Mouse (Mus musculus): ENCODE data around the gene Opcml. TPM values are rescaled to one million over a fixed set of nuclear protein-coding genes. Genes with fewer than 3 reads are reported as not detected.

Gene Opcml
- total RNA-seq, 2 experiments from 2014 or later = 0.89 to 2.6 TPM

- DNase-seq (ENCODE audit: low spot score in 2 of 2) = no peak
Observed at GRCm38 (mm10) chr9:28870478-28870877, 1079.9 kb downstream of the Opcml start.

DNA sequence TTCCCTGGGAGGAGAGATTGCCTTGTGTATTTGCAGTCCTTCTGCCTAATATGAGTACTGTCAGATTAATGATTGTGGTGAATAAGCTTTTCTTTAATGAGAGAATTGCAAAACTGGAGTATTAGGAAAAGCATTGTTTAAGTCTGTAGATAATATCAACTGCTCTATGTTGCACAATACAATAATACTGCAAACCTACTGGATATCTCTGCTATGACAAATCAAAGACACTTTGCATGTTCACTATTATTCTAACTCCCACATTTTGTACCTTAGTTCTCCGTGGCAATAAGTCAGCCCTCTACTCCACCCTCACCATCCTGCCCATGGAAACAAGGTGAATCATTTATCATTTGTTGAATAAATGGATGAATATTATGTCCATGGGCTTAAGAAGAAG lies 1092.0 kb downstream of the Opcml start:
- DNase-seq (ENCODE audit: low spot score in 2 of 2) = no peak

DNA sequence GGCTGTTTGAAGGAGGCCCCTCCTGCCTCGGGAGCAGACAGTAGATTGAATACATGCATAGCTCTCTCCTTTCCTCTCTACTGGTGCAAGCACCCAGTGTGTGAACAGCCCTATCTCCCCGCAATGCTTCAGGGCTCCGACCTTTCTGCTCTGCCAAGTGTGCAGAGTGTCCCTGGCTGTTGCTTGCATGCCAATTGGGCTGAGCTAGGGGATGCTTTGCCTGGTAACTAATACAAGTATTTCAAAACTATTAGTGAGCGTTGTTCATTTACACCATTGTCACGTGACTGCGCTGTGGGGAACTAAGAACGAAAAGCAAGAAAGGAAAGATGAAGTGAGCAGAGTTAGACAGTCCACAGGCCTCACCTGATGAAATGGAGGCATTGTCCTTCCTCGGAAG lies 1101.0 kb downstream of the Opcml start:
- DNase-seq (ENCODE audit: low spot score in 2 of 2) = no peak

DNA sequence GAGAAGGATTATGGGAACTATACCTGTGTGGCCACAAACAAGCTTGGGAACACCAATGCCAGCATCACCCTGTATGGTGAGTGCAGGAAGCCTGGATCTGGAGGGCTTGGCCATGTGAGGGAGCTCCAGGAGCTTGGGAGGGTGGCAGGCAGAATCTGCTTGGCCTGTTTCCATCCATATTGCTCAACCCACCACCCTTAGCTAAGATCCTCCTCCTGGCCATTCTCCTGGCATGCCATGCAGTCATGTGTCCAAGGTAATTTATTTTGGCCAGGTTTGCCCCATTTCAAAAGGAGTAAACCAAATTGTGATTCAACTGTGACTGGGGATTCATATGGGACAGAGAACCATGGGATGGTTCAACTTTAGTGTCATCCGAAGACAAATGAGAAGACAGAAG lies 1112.7 kb downstream of the Opcml start:
- no peak for DNase-seq (ENCODE audit: low spot score in 2 of 2)

GRCm38 (mm10) chr9:28909738-28910137 lies 1119.2 kb downstream of the Opcml start:
- DNase-seq (ENCODE audit: low spot score in 2 of 2) = no peak

DNA sequence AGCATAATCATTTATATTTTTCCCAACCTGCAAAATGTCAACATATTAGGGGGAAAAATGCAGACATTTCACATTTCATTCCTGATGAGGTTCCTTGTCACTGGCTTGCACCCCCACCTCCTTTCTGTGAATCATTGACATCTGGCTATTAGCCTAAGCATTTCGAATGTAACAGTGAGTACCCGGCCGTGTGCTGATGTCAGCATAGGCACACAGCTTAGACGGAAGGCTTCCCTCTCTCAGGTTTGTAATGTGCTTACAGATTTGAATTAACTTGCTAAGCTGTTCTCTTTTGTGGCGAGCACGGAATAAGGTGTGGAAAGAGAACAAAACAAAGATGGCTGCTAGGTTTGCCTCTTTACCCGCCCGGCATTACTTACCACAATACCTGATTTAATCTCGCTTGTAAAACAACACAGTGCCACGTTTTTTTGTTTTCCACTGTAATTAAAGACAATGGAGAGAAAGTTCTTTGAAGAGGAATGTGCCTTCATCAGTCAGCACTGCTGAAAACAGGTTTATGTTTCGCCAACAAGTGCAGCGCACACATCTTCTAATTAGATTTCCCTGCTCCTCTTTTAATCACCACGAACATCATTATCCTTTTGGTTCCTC lies 1121.1 kb downstream of the Opcml start:
- no peak for DNase-seq (ENCODE audit: low spot score in 2 of 2)

DNA sequence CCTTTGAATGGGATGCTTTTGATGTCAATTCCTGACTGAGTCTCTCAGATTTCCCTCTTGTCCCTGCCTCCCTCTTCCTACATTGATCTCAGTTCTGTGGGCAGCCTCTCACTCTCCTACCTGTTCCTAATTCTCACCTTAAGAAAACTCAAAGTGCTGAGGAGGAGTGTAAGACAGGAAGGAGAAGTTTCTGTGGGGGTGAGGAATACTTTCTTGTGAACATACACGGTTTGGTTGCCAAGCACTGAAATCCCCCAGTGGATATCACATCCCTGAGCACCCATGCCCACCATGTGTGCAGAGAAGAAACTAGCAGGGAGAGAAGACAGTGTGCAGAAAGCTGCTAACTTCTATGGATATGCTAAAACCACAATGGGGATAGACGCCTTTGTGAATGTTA lies 1141.5 kb downstream of the Opcml start:
- no peak for DNase-seq (ENCODE audit: low spot score in 2 of 2)

- DNase-seq (ENCODE audit: low spot score in 2 of 2) = no peak
Observed at GRCm38 (mm10) chr9:28937163-28937562, 1146.6 kb downstream of the Opcml start.

- DNase-seq (ENCODE audit: low spot score in 2 of 2) = no peak
Observed at GRCm38 (mm10) chr9:28937980-28938379, 1147.4 kb downstream of the Opcml start.

GRCm38 (mm10) chr9:28940901-28941300 lies 1150.3 kb downstream of the Opcml start:
- DNase-seq (ENCODE audit: low spot score in 2 of 2) = no peak

DNA sequence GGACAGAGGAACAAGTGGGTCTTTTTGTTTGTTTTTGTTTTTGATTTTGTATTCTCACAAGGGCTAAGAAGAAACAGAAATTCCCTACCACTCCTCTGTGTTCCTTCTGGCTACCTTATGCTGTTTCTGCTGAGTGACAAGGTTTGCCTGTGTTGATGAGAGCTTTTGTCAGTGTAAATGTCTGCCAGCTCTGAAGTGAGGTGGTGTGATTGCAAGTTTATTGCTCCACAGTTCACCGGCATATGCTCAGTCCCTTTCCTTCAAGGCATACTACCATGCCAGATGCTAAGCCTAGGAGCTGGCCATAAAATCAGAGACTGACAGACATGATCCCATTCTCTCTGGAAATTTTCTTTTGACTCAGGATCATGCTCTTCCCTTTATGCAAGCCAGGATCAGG lies 1178.9 kb downstream of the Opcml start:
- DNase-seq (ENCODE audit: low spot score in 2 of 2) = no peak

Small RNA genes within 50 kb of the gene (microRNA-seq; reads per million reads assigned to microRNA genes)
- gene Gm44316 (ENCODE audit: borderline number of aligned reads in 2 of 2) = 0 reads per million in 2 experiments

All from adrenal gland, adult 18-20 months (tissue).